Mouse (Mus musculus) cerebellum, adult 11 months (tissue): ENCODE measurements around the gene Fxr1.
"Not testable (repeated sequence)": the region's sequence is repeated elsewhere in the genome, so short reads cannot be mapped to it uniquely, and the experiment has no call there.

Source experiments
- DNase-seq: peaks from one replicate; pipeline ENCODE4 v3.0.0; 2022

Gene Fxr1

GRCm38 (mm10) chr3:34068943-34069342, 49.2 kb downstream of the Fxr1 start:
- not testable (repeated sequence) for DNase-seq

GRCm38 (mm10) chr3:34072726-34073125, 53.0 kb downstream of the Fxr1 start:
- DNase-seq = no peak

- no peak for DNase-seq
These were observed 56.5 kb downstream of the Fxr1 start for GRCm38 (mm10) chr3:34076058-34076759.

GRCm38 (mm10) chr3:34080900-34081662, 61.3 kb downstream of the Fxr1 start, which contains the start of gene Dnajc19:
Gene Dnajc19, minus strand, starts transcription at chr3:34081321.
- peak; percentile 93 for DNase-seq

GRCm38 (mm10) chr3:34081929-34082328, 62.2 kb downstream of the Fxr1 start:
- DNase-seq = no peak

- DNase-seq = no peak
These were observed 63.9 kb downstream of the Fxr1 start for GRCm38 (mm10) chr3:34083655-34084054.

- DNase-seq = no peak
These were observed 83.1 kb downstream of the Fxr1 start for GRCm38 (mm10) chr3:34102891-34103290.

- no peak for DNase-seq
These were observed 84.3 kb downstream of the Fxr1 start for GRCm38 (mm10) chr3:34103902-34104672.

- DNase-seq = no peak
These were observed 86.7 kb downstream of the Fxr1 start for GRCm38 (mm10) chr3:34106421-34106820.

- DNase-seq = no peak
These were observed 87.9 kb downstream of the Fxr1 start for GRCm38 (mm10) chr3:34107631-34108030.

- no peak for DNase-seq
These were observed 92.4 kb downstream of the Fxr1 start for GRCm38 (mm10) chr3:34111941-34112685.

GRCm38 (mm10) chr3:34115806-34116205, 96.1 kb downstream of the Fxr1 start:
- no peak for DNase-seq

- no peak for DNase-seq
These were observed 100.1 kb downstream of the Fxr1 start for GRCm38 (mm10) chr3:34119869-34120268.
